Mouse (Mus musculus): ENCODE measurements around the gene Rubcn.

Gene Rubcn

GRCm38 (mm10) chr16:32818441-32818840 is 59.1 kb downstream of the Rubcn start:
- DNase-seq (ENCODE audit: low spot score in 2 of 2), result no peak

GRCm38 (mm10) chr16:32818036-32818435 is 59.5 kb downstream of the Rubcn start:
- DNase-seq (ENCODE audit: low spot score in 2 of 2), result no peak

GRCm38 (mm10) chr16:32815160-32815605 is 62.4 kb downstream of the Rubcn start:
- DNase-seq (ENCODE audit: low spot score in 2 of 2), result no peak

- peak in 1 of 2 experiments; percentile 18 for DNase-seq (ENCODE audit: low spot score in 2 of 2)
Measured at GRCm38 (mm10) chr16:32814539-32814938, 63.0 kb downstream of the Rubcn start.

GRCm38 (mm10) chr16:32813771-32814170 is 63.8 kb downstream of the Rubcn start:
- DNase-seq (ENCODE audit: low spot score in 2 of 2), result no peak

GRCm38 (mm10) chr16:32813362-32813761 is 64.2 kb downstream of the Rubcn start:
- no peak for DNase-seq (ENCODE audit: low spot score in 2 of 2)

- peak; percentile 75 to 87 for DNase-seq (ENCODE audit: low spot score in 2 of 2)
Measured at GRCm38 (mm10) chr16:32812888-32813361, 64.6 kb downstream of the Rubcn start.

- no peak for DNase-seq (ENCODE audit: low spot score in 2 of 2)
Measured at GRCm38 (mm10) chr16:32810321-32810720, 67.2 kb downstream of the Rubcn start, which contains the start of gene Smbd1. Gene Smbd1, minus strand, starts transcription at chr16:32810477.

- no peak for DNase-seq (ENCODE audit: low spot score in 2 of 2)
Measured at GRCm38 (mm10) chr16:32807408-32808185, 70.0 kb downstream of the Rubcn start.

GRCm38 (mm10) chr16:32805151-32805550 is 72.4 kb downstream of the Rubcn start:
- no peak for DNase-seq (ENCODE audit: low spot score in 2 of 2)

GRCm38 (mm10) chr16:32803901-32804300 is 73.7 kb downstream of the Rubcn start:
- DNase-seq (ENCODE audit: low spot score in 2 of 2), result no peak

GRCm38 (mm10) chr16:32803252-32803853 is 74.2 kb downstream of the Rubcn start:
- DNase-seq (ENCODE audit: low spot score in 2 of 2), result peak; percentile 5 to 34

- no peak for DNase-seq (ENCODE audit: low spot score in 2 of 2)
Measured at GRCm38 (mm10) chr16:32797426-32797689, 80.2 kb downstream of the Rubcn start, which contains the start of gene Muc20. Gene Muc20, minus strand, starts transcription at chr16:32797435.

GRCm38 (mm10) chr16:32796676-32797425 is 80.7 kb downstream of the Rubcn start:
- no peak for DNase-seq (ENCODE audit: low spot score in 2 of 2)

GRCm38 (mm10) chr16:32795177-32795576 is 82.4 kb downstream of the Rubcn start:
- DNase-seq (ENCODE audit: low spot score in 2 of 2), result no peak

- DNase-seq (ENCODE audit: low spot score in 2 of 2), result no peak
Measured at GRCm38 (mm10) chr16:32790056-32790455, 87.5 kb downstream of the Rubcn start.

- DNase-seq (ENCODE audit: low spot score in 2 of 2), result no peak
Measured at GRCm38 (mm10) chr16:32784840-32785239, 92.7 kb downstream of the Rubcn start.

- DNase-seq (ENCODE audit: low spot score in 2 of 2), result no peak
Measured at GRCm38 (mm10) chr16:32783324-32784062, 94.1 kb downstream of the Rubcn start.

- DNase-seq (ENCODE audit: low spot score in 2 of 2), result no peak
Measured at GRCm38 (mm10) chr16:32778956-32779355, 98.6 kb downstream of the Rubcn start.

GRCm38 (mm10) chr16:32776676-32777075 is 100.9 kb downstream of the Rubcn start:
- DNase-seq (ENCODE audit: low spot score in 2 of 2), result no peak

Data from natural killer cell, adult 2 months (primary cell).